Mouse (Mus musculus) retina, postnatal 7 days (tissue): ENCODE results near the gene Ppp4c.

ENCODE experiments used
- DNase-seq: peaks from one replicate; pipeline ENCODE4 v3.0.0-alpha.2; 2012; ENCODE audit warnings: low read depth, low spot score

The Ppp4c gene

GRCm38 (mm10) chr7:126791851-126792720 is at the start of gene Ppp4c:
Gene Ppp4c (minus strand): TSS chr7:126792496.
- peak; percentile 97 for DNase-seq

GRCm38 (mm10) chr7:126833294-126833693 is 41.0 kb upstream of the Ppp4c start:
- no peak for DNase-seq

GRCm38 (mm10) chr7:126832036-126832598 is 39.8 kb upstream of the Ppp4c start:
- peak; percentile 71 for DNase-seq

GRCm38 (mm10) chr7:126831539-126831938 is 39.2 kb upstream of the Ppp4c start, which contains the start of gene 4930451I11Rik:
Gene 4930451I11Rik (minus strand): TSS chr7:126831639.
- no peak for DNase-seq

GRCm38 (mm10) chr7:126825952-126826351 is 33.7 kb upstream of the Ppp4c start:
- peak; percentile 53 for DNase-seq

- no peak for DNase-seq
Observed at GRCm38 (mm10) chr7:126825403-126825802, 33.1 kb upstream of the Ppp4c start.

GRCm38 (mm10) chr7:126823940-126824339 is 31.6 kb upstream of the Ppp4c start:
- DNase-seq: no peak

- DNase-seq: peak; percentile 49
Observed at GRCm38 (mm10) chr7:126823202-126823711, 31.0 kb upstream of the Ppp4c start.

- no peak for DNase-seq
Observed at GRCm38 (mm10) chr7:126822741-126823140, 30.4 kb upstream of the Ppp4c start.

- DNase-seq: peak; percentile 90
Observed at GRCm38 (mm10) chr7:126821835-126822511, 29.7 kb upstream of the Ppp4c start.

GRCm38 (mm10) chr7:126818818-126819217 is 26.5 kb upstream of the Ppp4c start:
- no peak for DNase-seq

GRCm38 (mm10) chr7:126817595-126817994 is 25.3 kb upstream of the Ppp4c start:
- DNase-seq: no peak

GRCm38 (mm10) chr7:126816494-126816893 is 24.2 kb upstream of the Ppp4c start:
- DNase-seq: no peak

- DNase-seq: no peak
Observed at GRCm38 (mm10) chr7:126815726-126816222, 23.5 kb upstream of the Ppp4c start.

- DNase-seq: no peak
Observed at GRCm38 (mm10) chr7:126809723-126810369, 17.6 kb upstream of the Ppp4c start.

- no peak for DNase-seq
Observed at GRCm38 (mm10) chr7:126808703-126809455, 16.6 kb upstream of the Ppp4c start.

GRCm38 (mm10) chr7:126807405-126807804 is 15.1 kb upstream of the Ppp4c start:
- DNase-seq: no peak

GRCm38 (mm10) chr7:126806956-126807355 is 14.7 kb upstream of the Ppp4c start:
- DNase-seq: no peak

- no peak for DNase-seq
Observed at GRCm38 (mm10) chr7:126803751-126804150, 11.5 kb upstream of the Ppp4c start.

- DNase-seq: no peak
Observed at GRCm38 (mm10) chr7:126803181-126803580, 10.9 kb upstream of the Ppp4c start.
